Mouse (Mus musculus): ENCODE results near the gene Prtn3.

Gene Prtn3

DNA sequence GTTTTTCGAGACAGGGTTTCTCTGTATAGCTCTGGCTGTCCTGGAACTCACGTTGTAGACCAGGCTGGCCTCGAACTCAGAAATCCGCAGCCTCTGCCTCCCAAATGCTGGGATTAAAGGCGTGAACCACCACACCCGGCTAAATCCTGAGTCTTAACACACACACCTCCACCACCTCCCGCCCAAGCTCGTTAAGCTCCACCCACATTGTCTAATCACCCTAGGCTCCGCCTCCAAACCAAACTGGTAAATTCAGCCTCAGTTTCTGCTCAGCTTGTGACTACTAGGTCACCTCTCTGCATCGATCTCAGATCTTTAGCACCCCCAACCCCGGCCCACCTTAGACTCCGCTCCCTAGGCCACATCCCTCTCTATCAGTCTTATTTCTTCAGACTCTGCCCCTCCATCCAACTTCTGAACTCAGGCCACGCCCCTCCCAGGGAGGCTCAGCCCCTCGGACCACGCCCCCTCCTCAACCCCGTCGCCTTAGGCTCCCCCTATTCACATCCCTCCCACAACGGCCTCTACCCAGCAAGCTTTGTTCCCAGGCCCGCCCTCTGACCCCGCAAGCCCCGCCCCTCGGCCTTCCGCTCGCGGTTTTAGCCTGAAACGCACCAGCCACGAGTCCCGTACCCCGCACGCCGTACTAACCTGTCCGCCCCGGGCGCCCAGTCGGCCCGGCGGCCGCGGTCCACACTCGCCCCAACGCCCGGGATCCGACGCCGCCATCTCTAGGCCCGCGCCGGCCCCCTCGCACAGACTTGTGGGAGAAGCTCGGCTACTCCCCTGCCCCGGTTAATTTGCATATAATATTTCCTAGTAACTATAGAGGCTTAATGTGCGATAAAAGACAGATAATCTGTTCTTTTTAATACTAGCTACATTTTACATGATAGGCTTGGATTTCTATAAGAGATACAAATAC, 34.2 kb downstream of the Prtn3 start, which contains the start of gene Med16:
Med16 (minus strand) TSS at position 757 of the 925 bp plus-strand sequence.
- in situ Hi-C loops (cut with MboI; ENCODE audit: low sequenced_read_pairs): no loop called here

DNA sequence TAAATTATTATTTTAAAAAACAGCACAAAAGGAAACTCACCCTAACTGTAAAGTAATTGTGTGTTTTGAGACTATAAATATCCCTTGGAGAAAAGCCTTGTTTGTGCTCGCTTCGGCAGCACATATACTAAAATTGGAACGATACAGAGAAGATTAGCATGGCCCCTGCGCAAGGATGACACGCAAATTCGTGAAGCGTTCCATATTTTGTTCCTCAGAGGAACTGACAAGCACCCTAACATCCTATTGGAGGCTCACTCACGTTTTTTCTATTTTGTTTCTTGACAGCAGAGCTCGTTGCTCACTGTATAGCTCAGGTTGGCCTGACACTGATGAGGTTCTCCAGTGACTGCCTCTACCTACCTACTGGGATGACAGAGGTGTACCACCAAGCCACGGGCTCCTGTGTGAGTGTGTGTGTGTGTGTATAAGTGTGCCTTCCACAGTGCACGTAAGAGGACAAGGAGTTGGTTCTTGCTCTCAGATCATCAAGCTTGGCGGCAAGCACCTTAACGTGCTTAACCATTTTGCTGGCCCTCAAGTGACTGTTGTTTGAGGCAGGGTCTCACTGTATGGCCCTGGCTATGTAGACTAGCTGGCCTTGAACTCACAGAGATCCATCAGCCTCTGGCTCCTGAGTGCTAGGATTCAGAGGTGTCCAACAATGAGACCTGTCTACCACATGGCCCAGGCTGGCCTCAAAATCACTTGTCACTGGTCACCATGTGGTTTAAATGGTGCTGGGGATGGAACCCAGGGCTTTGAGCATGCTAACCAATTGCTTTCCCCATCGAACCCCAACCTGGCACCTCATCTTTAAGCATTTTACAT, 35.0 kb downstream of the Prtn3 start:
- in situ Hi-C loops (cut with MboI; ENCODE audit: low sequenced_read_pairs): no loop called here

DNA sequence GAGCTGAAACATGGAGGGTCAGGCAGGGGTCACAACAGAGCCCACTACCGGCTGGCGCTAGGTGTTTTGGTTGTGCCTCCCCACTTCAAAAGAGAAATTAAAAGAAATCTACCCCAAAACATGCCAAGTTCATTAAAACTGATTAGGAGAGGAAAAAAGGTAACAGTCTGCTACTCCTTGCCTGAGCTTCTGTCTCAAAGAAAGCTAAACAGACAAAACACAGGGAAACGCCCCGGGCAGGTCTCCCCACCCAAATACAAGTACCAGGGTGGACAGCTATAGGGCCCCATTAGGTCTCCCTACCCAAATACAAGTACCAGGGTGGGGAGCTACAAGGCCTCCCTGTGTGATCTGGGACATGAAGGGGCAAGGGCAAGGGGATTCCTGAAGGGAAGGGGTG, 36.3 kb downstream of the Prtn3 start, which contains the start of gene Gm26602:
Gm26602 (plus strand) TSS at position 301 of the 400 bp plus-strand sequence.
- in situ Hi-C loops (cut with MboI; ENCODE audit: low sequenced_read_pairs): no loop called here

DNA sequence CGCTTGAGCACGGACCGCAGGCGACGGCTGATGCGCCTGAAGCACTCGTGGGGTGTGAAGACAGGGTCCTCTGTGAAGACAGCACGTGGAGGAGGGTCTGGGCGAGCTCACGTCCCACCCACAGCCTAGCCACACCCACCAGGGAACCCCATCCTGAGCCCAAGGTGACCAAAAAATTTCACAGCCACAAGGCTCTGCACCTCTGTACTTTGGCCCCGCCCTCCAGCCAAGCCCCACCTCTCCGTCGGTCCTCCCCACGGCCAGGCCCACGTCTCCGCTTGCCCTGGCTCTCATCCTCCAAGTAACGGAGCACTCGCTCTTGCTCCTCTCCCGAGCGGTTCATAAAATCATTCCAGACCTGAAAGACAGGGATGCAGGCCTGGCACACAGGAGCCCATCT, 38.1 kb downstream of the Prtn3 start:
- in situ Hi-C loops (cut with MboI; ENCODE audit: low sequenced_read_pairs): no loop called here

DNA sequence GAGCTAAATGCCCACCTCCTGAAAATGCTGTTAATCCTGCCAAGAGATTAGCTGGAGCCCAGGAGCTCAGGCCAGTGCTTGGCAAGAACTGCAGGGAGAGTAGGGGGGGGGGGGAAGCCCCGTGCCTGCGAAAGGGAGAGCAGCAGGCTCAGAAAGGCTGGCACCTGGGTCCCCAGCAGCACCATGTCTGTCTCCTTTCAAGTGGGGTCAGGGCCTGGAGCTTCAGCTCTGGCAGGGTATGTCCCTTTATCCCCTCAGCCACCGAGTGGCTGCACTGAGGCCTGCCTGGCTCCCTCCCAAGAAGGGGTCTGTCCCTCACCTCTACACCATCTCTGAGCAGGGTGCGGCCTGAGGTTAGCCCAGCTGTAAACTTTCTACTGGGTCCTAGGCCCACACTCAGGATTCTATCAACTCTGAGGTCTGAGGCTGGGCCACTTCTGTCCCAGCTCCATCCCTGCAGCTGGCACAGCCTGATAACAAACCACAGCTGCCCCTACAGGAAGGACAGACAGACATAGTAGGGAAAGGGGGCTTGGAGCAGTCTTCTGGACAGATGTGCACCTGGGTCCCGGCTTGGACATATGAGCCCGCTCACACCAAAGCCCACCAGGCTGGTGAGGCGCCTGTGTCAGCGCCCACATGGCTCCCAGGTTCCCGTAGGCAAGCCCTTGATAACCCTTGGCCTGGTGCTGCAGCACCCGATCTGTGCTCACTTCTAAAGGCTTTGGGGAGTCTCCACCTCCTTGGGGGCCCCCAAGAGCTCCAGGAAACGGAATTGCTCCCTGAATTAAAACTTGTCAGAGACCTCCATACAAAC, 40.1 kb downstream of the Prtn3 start:
- in situ Hi-C loops (cut with MboI; ENCODE audit: low sequenced_read_pairs): no loop called here

DNA sequence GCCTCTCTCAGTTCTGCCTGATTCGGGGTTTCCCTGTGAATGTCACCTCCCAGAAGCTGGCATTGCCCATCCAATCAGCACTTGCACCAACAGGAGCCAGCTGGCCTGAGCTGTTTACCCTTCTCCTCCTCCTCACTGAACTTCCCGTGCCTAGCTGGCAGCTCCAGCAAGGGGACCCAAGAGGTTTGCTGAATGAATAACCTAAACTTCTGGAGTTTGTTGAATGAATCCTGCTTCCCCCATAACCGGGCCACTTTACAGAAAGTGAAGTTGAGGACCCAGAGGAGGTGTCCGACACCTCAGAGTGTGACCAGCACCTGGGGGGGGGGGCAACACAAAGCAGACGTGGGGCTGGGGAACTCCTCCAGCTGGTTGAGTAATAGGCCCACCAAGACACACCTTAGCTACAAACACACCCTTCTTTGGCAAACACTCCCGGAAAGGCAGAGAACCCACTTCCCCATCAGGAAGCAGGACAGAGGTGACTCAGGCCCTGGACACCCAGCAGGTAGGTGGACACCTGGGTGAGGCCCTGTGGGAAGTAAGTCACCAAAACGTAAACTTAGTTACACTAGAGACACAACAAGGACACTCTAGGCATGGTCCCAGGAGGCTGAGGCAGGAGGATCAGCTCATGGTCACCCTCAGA, 40.8 kb downstream of the Prtn3 start:
- in situ Hi-C loops (cut with MboI; ENCODE audit: low sequenced_read_pairs): no loop called here

DNA sequence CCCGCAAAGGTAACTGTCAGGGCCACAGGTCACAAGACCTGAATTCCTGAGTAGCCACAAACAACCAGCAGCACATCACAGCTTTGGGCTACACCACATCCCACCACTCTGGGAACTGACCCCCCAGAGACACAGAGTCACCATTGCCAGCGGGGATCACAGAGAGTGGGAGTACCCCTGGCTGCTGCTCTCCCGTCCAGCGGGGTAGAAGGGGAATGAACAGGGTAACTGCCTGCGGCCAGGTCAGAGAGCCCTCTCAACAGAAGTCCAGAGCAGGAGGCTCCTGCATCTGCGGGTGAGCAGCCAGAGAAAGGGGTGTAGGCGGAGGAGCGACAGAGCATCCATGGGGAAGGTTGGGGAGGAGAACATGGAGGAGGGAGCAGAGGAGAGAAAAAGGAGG, 41.8 kb downstream of the Prtn3 start:
- in situ Hi-C loops (cut with MboI; ENCODE audit: low sequenced_read_pairs): no loop called here

DNA sequence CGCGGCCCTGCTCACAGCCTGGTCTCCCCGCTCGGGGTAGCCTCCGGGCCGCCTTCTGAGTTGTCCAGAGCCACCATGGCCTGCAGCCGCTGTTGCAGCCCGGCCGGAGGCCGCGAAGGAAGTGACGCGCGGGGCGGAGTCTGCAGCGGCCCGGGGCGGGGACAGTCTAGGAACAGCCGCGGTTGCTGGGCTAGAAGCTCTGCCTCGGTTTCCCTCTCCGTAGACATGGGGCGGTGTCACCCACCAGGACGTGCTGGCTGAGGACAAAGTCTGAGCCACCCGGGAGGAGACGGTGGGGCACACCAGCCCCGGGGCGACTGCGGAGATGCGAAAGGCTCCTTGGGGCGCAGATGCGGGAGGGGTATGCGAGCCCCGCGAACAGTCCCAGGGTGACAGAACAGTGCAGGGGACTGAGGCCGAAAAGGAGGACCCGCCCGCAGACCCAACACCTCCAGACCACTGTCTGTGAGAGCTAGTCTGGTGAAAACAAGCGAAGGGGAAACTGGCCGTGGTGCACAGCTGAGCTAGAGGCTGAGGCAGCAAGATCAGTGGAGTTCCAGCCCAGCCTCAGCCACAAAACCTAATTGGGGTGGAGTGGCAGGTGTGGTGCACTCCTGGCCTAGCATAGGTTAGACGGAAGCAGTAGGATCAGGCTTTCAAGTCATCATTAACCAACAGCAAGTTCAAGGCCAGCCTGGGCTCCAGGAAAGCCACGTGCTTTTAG, 42.7 kb downstream of the Prtn3 start, which contains the start of gene Kiss1r:
Kiss1r (plus strand) TSS at position 164 of the 724 bp plus-strand sequence.
- in situ Hi-C loops (cut with MboI; ENCODE audit: low sequenced_read_pairs): no loop called here

DNA sequence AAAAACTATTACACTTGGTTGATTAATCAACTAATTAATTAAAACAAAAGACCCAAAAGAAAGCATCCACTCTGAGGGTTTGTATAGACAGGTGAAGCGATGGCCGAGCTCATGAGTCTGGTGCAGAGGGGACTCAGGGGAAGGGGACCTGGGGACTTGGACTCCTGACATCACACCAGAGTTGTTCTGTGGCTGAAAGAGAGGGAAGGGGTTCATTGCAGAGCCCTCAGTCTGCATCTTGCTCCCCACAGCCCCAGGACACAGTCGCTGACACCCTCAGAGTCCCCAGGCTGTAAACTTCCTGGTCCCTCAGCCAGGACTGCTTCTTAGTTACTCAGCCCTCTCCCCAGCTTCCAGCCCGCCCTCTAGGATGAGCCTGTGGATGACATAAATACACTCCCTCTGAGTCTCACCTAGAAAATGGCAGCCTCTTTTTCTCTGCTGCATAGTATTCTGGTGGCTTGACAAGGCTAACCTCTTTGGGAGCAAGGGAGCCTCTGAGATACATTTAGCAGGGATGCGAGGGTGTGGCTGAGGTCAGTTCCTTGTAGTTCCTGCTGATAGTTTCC, 43.3 kb downstream of the Prtn3 start:
- in situ Hi-C loops (cut with MboI; ENCODE audit: low sequenced_read_pairs): no loop called here

DNA sequence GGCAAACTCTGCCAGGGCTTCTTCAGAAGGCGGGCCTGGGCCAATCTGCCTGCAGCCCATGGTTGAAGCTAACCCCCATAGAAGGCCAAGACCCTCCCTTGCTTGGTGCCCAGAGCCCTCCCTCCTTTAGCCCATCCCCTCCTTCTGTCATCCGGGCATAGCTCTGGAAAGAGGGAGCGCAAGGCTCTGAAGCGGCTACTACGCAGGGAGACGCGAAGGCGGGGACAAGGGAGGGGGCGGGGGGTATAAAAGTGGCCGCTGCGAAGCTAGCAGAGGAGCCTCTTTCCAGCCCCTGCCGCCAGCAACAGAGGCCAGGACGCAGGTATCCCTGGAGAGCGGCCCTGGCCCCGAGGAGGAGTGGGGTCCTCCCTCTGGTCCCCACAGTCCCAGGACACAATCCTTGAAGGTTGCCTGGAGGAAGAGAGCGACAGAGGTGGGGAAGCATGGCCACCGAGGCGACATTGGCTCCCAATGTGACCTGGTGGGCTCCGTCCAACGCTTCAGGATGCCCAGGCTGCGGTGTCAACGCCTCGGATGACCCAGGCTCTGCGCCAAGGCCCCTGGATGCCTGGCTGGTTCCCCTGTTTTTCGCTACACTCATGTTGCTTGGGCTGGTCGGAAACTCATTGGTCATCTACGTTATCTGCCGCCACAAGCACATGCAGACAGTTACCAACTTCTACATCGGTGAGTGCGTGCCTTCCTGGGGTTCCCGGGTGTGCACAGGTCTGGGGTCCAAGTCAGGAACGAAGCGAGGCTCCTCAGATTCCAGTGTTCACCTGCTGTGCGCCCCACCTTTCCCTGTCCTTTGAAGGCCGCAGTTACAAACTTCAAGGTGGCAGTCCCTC, 44.2 kb downstream of the Prtn3 start:
- in situ Hi-C loops (cut with MboI; ENCODE audit: low sequenced_read_pairs): no loop called here

DNA sequence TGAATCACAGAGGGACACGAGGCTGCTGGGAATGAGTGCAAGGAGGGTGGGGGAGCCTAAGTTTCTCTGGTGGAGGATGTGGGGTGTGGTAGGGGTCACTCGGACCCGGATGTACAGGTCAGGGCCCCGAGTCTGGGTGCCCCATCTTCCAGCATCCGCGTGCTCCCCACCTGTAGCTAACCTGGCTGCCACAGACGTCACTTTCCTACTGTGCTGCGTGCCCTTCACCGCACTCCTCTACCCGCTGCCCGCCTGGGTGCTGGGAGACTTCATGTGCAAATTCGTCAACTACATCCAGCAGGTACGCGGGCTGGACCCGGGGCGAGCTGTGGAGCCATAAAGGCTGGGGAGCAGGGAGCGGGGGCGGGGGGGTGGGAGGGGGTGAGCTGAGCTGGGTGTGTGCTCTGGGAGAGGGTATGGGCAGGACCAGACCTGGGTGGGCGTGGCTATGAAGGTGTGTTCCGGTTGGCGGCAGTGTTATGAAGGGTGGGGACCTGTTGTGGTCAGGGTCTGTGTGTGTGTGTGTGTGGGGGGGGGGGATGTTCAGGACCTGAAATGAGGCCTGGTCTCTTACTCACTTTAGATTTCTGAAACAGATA, 45.1 kb downstream of the Prtn3 start:
- in situ Hi-C loops (cut with MboI; ENCODE audit: low sequenced_read_pairs): no loop called here

DNA sequence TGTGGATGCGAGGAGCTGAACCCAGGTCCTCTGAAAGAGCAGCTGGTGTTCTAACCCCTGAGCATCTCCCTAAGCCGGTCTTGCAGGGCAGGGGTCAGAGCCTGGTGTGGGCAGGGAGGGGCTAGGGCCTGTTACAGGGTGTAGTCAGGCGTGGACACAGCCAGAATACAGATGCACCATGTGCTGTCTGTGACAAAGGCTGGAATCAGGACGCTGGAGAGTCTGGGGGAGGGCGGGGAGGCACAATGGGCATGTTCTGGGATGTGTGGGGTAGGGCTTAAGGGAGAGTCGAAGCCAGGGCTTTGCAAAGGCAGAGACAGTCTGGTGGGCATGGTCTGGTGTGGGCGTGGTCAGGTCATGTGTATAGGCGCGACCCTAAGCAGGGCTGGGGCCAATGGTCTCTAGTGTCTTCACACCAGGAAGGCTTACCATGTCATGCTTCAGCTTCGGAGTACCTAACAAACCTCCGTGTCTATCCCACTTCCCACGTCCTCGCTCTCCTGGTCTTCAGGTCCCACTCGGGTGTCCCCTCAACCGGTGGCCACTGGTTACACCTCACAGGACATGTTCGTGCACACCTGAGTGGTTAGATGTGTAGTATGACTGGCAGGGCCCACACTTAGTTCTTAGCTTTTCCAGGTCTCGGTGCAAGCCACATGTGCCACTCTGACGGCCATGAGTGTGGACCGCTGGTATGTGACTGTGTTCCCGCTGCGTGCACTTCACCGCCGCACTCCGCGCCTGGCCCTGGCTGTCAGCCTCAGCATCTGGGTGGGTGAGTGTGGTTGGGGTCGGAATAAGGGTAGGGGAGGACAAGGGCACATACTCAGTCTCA, 46.0 kb downstream of the Prtn3 start:
- in situ Hi-C loops (cut with MboI; ENCODE audit: low sequenced_read_pairs): loop anchor here (5.0 kb wide), 1 partner anchor 37 kb away; no protein-coding TSS in a partner anchor

DNA sequence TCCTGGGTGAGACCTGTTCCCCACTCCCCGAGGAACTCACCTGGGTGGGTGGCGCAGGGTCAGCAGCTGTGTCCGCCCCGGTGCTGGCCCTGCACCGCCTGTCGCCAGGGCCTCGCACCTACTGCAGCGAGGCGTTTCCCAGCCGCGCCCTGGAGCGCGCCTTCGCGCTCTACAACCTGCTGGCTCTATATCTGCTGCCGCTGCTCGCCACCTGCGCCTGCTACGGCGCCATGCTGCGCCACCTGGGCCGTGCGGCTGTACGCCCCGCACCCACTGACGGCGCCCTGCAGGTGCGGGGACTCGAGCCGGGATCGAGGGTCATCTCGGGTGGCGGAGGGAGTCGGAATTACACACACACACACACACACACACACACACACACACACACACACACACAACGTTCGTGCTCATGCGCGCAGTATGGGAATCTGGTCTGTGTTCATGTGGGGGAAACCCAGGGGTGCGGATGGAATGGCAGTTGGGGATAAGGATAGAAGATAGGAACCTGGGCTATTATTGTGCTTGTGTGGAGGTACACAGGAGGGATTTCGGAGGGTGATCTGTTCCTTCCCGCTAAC, 46.8 kb downstream of the Prtn3 start, which contains the start of gene R3hdm4:
R3hdm4 (minus strand) TSS at position 251 of the 578 bp plus-strand sequence.
- in situ Hi-C loops (cut with MboI; ENCODE audit: low sequenced_read_pairs): loop anchor here (5.0 kb wide), 1 partner anchor 36 kb away; no protein-coding TSS in a partner anchor

DNA sequence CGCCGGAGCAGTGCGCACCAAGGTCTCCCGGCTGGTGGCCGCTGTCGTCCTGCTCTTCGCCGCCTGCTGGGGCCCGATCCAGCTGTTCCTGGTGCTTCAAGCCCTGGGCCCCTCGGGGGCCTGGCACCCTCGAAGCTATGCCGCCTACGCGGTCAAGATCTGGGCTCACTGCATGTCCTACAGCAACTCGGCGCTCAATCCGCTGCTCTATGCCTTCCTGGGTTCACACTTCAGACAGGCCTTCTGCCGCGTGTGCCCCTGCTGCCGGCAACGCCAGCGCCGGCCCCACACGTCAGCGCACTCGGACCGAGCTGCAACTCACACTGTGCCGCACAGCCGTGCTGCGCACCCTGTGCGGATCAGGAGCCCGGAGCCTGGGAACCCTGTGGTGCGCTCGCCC, 47.3 kb downstream of the Prtn3 start:
- in situ Hi-C loops (cut with MboI; ENCODE audit: low sequenced_read_pairs): loop anchor here (5.0 kb wide), 1 partner anchor 36 kb away; no protein-coding TSS in a partner anchor

DNA sequence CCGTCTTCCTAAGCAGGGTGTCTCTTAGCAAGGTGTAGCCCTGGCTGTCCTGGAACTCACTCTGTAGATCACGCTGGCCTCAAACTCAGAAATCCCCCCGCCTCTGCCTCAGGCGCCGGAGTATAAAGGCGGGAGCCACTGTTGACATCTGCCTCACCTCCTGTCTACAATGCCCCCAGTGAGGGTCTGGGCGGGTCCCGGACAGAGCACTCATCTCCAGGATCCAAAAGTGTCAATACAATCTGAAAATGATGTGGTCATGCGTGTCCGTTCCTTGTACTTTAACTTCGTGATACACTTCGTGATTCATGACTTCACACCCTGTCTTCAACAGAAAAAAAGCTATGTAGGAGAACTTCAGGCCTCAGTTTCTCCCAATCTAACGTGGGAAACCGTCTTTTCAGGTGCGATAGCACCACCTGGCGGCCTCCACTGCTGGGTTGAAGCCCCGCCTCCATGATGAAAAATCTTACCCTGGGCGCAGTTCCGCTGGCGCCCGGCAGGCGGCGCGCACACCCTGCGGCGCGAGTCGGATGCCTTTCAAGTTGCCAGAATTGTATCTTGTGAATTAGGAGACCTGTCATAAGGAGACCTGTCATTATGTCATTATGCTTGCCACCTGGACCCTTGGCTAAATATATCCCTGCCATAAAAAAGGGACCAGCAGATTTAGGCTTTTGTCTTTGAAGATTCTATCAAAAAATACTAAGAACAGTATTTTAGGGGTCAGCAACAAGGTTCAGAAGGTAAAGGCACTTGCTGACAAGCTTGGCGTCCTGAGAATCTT, 50.9 kb downstream of the Prtn3 start:
- in situ Hi-C loops (cut with MboI; ENCODE audit: low sequenced_read_pairs): loop anchor here (5.0 kb wide), 1 partner anchor 32 kb away; no protein-coding TSS in a partner anchor
